Comparison of ENCODE assay signal across 26 mouse cellular contexts in genomic region chr10:94159406-94159805, GRCm38 (mm10). TPM values are rescaled to one million over a fixed set of nuclear protein-coding genes. Genes with fewer than 3 reads are reported as not detected.
DNase-seq lines count a peak whose midpoint lies in the region; ATAC-seq lines count a peak whose summit lies in the region.
"Had no signal": no experiment of that assay in that cellular context is flagged by ENCODE, and none has a peak within 500 bp of the region (broad histone marks: within the 10 kb centered on the region; RNA-seq: fewer than 3 reads in every experiment).

No protein-coding gene starts in this region.

- H3K4me3 ChIP-seq in hindbrain, embryonic 13.5 days = no peak overlapping the region
- H3K4me3 ChIP-seq: embryonic facial prominence, embryonic 13.5 days; embryonic facial prominence, embryonic 15.5 days; erythroblast, embryonic 14.5 days; forebrain, embryonic 10.5 days; forebrain, embryonic 12.5 days had no signal

- no peak overlapping the region for H3K9ac ChIP-seq in hindbrain, embryonic 13.5 days
- H3K9ac ChIP-seq: embryonic facial prominence, embryonic 13.5 days; embryonic facial prominence, embryonic 15.5 days; forebrain, embryonic 12.5 days had no signal

- H3K36me3 ChIP-seq in hindbrain, embryonic 13.5 days = peaks cover 51% of the 10 kb centered on the region

- H3K9me3 ChIP-seq in hindbrain, embryonic 13.5 days = no peaks in the 10 kb centered on the region
- H3K9me3 ChIP-seq: embryonic facial prominence, embryonic 13.5 days; embryonic facial prominence, embryonic 15.5 days; forebrain, embryonic 10.5 days; forebrain, embryonic 12.5 days had no signal

- H3K27me3 ChIP-seq in hindbrain, embryonic 13.5 days = peaks cover 4% of the 10 kb centered on the region; the same call in 1 of the 2 replicates
- H3K27me3 ChIP-seq: CH12.LX; embryonic facial prominence, embryonic 13.5 days; embryonic facial prominence, embryonic 15.5 days; forebrain, embryonic 12.5 days had no signal

- H3K4me2 ChIP-seq in hindbrain, embryonic 13.5 days = no peak overlapping the region
- H3K4me2 ChIP-seq: embryonic facial prominence, embryonic 13.5 days; embryonic facial prominence, embryonic 15.5 days; forebrain, embryonic 12.5 days had no signal

- intact Hi-C loops in heart, postnatal 36 days (cut with DNase I) = no loop called here

- DNase-seq in heart, adult 11 months = peak; percentile 76
- DNase-seq in heart, postnatal 36 days = no peak
- DNase-seq in ES-CJ7 (ENCODE audit: low read depth, low spot score) = peak; percentile 27
- peak; percentile 49 for DNase-seq in ZHBTc4 (ENCODE audit: low read depth, low spot score)
- DNase-seq in layer of hippocampus, postnatal 25 days (ENCODE audit: extremely low spot score in 1 of 2, low spot score in 1 of 2) = no peak
- DNase-seq: adrenal gland, adult 2 months; adrenal gland, postnatal 10 days; adrenal gland, postnatal 25 days; B cell, adult 2 months; cerebellum, adult 11 months; cerebellum, adult 18-20 months; cerebellum, adult 8-10 months; cerebellum, adult 9-11 months; cerebellum, postnatal 14 days; cerebellum, postnatal 36 days; embryo, embryonic 11 days had no signal

- 89% methylated on average over 4 of the region's 4 CpGs for WGBS in hindbrain, embryonic 13.5 days

- H3K27ac ChIP-seq in hindbrain, embryonic 13.5 days = no peak overlapping the region
- H3K27ac ChIP-seq: embryonic facial prominence, embryonic 13.5 days; embryonic facial prominence, embryonic 15.5 days; forebrain, embryonic 10.5 days; forebrain, embryonic 12.5 days had no signal

- ATAC-seq in hindbrain, embryonic 13.5 days (ENCODE audit: low FRiP score) = no peak
- ATAC-seq: CD4-positive, CD25-positive, alpha-beta regulatory T cell, adult 4 months; forebrain, embryonic 14.5 days; forebrain, embryonic 16.5 days had no signal

- H3K4me1 ChIP-seq in hindbrain, embryonic 13.5 days (replicated peaks) = no peaks in the 10 kb centered on the region
- H3K4me1 ChIP-seq: embryonic facial prominence, embryonic 13.5 days; embryonic facial prominence, embryonic 15.5 days; forebrain, embryonic 10.5 days; forebrain, embryonic 12.5 days had no signal

RNA-seq across cellular contexts. Expression of gene Nr2c1, which starts 11.6 kb away (rescaled TPM):
- 1 to 10 TPM; 7.7 to 7.9 TPM for total RNA-seq in heart, postnatal 36 days (2021)
- 8.2 and 9.3 TPM in 2 replicates for polyA plus RNA-seq in hindbrain, embryonic 13.5 days (2015; fragmentation: Nextera tagmentation; extraction: Ambion mirVana)
- total RNA-seq in layer of hippocampus, postnatal 25 days (2021) = 1 to 10 TPM; 8.3 to 9.1 TPM

RNA-seq across cellular contexts. Expression of gene Ndufa12, which starts 39.1 kb away (rescaled TPM):
- 100 to 1,000 TPM; 810 to 834 TPM for total RNA-seq in heart, postnatal 36 days (2021)
- 339 and 361 TPM in 2 replicates for polyA plus RNA-seq in hindbrain, embryonic 13.5 days (2015; fragmentation: Nextera tagmentation; extraction: Ambion mirVana)
- total RNA-seq in layer of hippocampus, postnatal 25 days (2021) = 100 to 1,000 TPM; 248 to 264 TPM

Comparison
In these comparisons a context has a peak if more than half of its experiments do, and no peak if none do; other contexts are left out.
1. DNase-seq: peak in heart, adult 11 months (single experiment), ES-CJ7 (single experiment) and ZHBTc4 (single experiment); none in heart, postnatal 36 days (0 of 2) and layer of hippocampus, postnatal 25 days (0 of 2).